Mouse (Mus musculus): ENCODE results near the gene Aff1. TPM values are rescaled to one million over a fixed set of nuclear protein-coding genes. Genes with fewer than 3 reads are reported as not detected.

Aff1 gene
- total RNA-seq, 2 experiments from 2014 or later = 28.2 to 32.7 TPM

DNA sequence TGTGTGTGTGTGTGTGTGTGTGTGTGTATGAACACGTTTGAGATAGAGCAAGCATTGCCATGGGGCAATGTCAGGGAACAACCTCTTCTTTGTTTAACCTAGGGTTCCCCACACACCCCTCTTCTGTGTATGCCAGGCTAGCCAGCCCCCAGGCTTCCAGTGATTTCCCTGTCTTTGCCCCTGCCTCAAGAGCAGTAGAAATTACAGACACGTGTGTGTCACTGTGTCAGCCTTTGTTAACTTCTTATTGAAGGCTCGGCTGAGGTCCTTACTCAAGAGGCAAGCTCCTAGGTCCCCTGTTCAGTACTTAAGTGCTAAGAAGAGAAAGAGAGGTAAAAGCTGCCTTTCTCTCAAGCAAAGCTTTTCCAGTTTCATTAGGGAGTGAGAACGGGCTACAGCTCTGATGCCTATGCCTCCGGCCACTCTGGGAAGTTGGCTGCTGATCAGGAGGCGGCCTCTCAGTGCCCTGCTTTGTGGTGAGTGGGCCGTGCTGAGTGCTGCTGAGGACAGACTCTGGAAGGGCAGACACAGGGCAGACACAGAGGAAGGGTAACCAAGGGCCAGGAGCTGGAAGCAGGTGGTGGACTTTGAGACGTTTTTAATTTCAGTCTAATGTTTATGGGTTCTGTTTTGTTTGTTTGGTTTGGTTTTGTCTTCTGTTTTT is 111.9 kb downstream of the Aff1 start:
- DNase-seq = peak; percentile 48

DNA sequence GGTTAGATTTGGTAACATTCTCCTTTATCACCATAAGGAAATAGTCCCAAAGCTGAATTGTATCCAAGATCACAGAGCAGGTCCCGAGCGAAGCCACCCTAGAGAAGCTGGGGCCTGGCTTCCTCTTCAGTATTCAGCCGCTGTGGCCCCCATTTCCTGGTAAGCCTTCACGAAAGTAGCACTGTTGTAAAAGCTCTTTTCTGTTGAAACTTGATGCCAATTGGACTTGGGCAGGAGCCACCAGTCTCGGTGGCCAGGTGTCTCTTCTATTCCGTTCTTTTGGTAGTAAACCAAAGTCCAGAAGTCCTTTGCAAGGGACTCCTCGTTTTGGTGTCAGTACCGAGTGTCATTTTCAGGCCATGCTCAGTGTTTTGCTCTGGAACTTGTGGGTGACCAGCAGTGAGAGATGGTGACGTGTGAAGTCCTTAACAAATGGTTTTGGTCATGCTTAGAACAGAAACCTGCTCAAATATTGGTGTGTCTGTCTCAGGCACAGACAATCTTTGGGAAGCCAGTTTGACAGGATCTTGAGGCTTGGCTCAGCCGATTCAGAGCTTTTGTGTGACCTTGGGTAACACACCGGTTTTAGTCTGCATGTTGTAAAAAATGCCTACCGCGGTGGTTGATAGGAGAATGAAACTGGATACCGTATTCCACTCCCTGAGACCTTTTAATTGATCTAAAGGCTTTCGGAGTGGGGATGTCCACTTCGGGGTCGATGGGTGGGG is 114.8 kb downstream of the Aff1 start:
- no peak for DNase-seq

DNA sequence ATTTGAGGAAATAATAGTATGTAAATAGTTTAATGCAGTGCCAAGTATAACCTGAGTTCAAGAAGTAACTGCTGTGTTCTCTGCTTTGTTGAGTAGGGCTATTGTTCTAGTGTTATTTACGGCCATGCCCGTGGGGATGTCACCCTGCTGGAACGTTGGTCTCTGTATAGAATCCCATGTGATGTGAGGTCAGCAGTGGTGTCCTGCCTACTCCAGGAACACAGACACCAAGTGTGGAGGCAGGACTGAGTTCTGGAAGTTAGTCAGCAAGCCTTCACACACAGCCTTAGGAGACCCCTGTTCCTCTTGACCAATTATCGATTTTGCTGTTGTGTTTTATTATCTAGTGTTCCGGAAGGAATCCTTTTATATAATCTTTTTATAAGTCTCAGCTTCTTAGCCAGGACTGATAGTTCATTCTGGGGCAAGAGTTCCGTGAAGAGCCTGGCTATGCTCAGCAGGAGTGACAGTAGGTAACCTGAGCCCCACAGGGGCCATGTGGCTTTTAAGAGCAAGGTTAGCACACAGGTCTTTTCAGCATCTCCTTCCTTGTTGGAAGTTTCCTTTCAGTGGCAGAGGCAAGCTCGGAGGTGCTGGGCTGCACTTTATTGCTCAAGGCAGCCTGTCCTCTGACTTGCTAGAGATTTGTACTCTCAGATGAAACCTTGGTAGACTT is 115.6 kb downstream of the Aff1 start:
- DNase-seq = no peak

DNA sequence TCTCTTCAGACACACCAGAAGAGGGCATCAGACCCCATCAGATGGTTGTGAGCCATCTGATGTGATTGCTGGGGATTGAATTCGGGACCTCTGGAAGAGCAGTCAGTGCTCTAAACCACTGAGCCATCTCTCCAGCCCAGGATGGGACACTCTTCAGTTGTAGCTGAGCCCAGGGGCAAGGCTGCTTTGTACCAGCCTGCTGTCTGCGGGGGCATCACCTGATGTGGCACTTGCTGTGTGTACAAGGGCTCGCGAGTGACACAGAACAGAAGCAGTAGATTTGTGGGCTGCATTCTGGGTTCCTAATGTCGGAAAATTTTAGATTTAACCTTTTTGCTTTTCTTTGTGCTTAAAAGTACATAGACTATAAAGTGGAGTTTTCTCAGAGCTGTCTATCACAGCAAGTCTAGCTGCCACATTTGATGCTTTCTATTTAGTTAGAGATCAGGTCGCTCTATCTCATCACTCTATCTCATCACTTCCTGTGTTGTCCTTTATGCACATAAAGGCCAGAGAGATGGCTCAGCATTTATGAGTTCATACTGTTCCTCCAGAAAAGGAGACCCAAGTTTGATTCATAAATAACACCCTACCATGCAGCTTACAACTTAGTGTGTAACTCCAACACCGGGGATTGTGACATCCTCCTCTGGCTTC is 117.6 kb downstream of the Aff1 start:
- DNase-seq = no peak

DNA sequence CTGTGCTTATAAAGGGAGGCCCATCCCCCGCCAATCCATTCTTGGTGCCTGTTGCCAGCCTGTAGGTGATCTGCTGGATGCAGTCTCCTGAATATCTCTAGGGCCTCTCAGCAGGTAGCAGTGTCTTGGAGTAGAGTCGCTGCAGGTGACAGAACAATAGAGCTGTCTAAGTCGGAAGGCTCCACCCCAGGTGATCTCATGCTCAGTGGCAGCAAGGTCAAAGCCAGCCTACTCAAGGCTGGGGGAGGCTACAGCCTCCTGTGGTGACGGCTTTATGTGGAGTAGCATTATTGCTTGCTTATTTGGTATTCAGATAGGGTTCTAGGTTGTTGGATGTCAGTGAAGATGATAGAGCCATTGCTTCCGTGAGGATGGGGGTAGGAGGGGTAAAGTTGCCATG is 121.1 kb downstream of the Aff1 start:
- no peak for DNase-seq

DNA sequence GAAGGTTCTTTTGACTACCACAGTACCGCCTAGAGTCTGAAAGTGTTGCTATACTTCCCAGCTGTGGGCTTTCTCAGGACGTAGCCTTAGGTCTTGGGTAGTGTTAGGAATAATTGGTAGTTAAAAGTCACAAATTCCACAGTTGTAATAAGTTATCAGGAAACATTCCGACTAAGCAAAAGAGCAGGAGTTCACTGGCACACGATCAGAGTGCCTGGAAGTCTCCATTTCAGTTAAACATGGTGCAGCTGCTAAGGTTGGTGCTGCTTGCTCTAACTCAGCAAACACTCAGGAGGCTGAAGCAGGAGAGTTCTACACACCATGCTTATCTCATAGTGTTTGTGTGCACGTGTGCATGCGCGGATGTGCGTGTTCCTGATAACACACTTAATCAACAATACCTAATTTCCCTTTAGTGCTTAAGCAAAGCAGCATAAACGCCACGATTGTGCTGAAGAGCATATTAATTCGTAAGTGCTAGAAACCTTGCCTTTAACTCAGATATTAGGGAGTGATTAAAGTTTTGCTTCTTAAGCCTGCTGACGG is 121.9 kb downstream of the Aff1 start:
- no peak for DNase-seq

DNA sequence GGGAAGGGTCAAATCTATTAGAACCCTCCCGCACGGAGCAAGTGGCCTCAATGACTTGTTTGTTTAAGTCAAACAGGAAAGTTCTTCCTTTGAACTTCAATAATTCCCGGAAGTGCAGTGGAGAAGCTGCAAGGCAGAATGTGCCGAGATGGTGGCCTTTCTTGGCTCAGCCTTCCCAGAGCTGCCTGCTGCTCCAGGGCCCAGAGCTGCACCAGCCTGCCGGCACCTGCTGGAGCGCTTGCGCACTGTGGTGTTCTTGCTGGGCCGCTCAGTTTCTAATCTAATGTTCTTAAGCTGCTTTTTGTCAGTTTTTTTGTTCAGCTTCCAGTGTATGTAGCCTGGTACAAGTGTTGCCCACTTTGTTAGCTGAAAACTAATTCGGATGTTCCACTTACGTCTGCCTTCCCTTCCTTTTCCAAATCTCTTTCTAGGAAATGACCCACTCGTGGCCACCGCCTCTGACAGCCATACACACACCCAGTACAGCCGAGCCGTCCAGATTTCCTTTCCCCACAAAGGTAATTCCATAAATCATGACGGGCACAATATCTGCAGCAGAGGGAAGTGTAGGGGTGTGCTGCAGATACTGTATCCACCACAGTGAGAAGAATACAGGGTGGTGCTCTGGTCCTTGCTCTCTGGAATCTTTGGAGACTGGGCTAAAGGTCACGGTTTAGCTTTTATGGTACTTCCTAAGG is 122.5 kb downstream of the Aff1 start:
- no peak for DNase-seq

DNA sequence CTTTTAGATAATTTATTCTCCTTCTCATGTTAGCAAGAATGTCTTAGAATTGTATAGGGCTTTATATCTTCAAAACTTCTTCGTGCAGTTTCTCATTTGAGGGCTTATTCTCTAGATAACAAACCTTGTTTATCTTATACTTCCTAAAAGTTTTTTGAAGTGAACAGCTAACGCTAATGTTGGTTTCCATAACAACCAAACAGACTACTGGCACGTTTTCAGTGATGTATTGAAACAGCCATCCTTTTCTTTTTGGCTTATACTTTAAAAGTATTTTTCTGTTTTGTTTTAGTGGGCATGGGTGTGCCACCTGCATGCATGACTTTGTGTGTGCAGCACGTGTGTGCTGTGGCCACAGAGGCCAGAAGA is 123.1 kb downstream of the Aff1 start:
- DNase-seq = no peak

DNA sequence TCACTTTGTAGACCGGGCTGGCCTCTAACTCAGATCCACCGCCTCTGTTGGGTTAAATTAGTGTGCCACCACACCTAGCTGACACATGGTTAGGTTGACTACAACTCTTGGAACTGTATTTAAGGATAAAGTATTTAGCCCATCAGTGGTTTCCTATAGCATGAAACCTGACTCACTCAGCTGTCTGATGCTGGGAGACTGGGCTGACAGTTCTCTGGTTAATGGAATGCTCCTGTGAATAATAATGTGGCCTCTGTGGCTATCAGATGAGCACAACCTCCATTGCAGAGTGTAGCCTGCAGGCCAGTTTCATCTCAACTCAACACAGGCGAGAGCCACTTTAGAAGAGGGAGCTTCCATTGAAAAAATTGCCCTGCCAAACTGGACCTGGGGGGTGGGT is 124.5 kb downstream of the Aff1 start:
- DNase-seq = no peak

DNA sequence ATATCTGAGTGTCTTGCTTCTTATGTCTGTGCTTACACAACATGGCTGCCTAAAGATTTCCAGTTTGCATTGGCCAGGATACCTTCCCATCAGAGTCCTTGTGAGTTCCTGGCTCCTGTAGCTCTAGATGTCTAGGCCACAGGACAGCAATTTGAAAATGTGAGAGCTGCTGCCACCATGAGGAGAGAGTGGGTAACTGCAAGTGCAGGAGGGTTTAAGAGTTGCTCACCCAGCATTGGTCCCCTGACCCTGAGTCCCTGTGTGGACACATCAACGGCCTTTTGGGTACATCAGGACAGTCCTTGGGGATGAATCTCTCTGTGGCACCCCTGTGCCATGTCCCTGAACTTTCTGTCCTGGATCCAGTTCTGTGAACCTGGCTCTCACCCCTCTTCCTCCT is 125.6 kb downstream of the Aff1 start:
- peak; percentile 73 for DNase-seq

DNA sequence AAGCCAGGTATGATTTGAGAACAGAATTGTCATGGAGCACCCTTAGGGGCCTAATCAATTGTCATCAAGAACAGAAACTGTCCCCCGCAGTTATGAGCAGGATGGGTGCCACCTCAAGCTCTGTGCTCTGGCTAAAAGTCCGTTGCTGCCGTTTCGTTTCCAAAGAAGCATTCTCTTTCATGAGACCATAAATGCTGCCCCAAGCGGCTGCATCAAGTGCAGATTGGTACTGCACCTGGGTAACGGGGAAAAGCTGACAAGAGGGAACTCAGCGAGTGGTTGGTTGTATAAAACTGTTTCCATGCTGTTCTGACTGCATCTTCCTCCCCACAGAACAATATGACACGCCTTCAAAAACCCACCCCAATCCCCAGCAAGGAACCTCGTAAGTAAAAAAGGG is 126.4 kb downstream of the Aff1 start:
- no peak for DNase-seq

DNA sequence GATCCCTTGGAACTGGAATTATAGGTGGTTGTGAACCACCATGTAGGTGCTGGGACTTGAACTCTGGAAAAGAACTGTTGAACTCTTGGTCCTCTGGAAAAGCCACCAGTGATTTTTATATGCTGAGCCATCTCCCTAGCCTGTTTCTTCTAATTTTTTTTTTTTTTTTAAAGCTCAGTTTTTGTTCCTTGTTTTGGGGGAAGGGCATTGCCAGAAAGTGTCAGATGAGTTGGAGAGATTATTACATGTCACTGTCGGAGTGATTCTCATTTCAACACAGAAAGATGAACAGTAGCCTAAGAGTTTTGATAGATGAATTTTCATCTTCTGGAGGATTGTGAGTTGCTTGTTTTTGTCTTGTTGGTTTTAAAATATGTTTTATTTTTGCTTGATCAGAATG is 127.5 kb downstream of the Aff1 start:
- DNase-seq = no peak

DNA sequence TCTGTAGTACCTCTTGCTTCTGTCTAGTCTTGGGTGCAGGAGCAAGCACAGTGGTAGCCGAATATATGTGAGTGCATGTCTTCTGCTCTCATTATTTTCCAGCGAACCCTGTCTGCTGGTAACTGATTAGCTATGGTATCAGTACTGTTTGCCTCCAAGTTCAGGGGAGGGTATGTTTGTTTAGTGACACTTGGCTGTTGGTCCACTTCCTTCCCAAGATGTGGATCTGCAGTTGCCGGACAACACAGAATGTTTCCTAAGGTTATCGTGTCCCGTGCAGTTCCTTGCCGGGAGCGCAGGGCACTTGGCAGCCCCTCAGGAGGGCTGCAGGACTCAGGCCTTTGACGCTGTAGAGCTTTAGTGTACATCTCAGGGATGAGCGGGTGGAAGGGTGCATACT is 128.9 kb downstream of the Aff1 start:
- no peak for DNase-seq

DNA sequence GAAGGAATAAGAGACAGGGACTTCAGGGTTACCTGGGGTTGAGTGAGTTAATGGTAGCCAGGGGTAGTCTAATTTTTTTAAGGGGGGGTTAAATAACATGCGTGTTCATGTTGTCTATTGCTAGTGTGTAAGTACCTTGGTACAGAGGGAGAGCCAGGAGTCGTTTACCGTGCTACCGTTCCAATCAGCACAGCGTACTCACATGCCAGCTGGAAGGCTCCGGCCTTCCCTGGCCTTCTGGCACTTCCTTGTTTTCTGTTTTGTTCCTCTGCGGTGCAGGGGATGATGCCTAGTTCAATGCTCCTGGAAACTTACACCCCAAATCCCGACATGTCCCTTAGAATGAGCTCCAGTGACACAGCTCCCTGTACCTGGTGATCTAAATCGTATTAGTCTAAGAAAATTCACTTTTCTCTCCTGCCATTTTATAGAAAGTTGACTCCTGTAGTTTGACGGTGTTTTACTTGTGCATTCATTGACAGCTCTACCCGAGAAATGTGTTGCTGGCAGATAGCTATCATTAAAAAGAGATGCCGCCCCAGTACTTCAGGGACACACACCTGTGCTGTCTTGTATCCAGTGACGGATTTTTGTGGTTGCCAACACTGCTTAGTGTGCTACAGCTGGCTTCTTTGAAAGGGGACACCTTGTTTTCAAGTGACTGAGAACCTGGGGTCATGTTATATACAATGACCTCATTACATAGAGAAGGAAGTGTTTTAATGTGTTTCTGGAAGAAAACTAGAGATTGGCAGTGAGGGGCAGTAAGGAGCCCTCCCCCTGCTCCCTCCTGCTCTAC is 129.5 kb downstream of the Aff1 start:
- DNase-seq = no peak

DNA sequence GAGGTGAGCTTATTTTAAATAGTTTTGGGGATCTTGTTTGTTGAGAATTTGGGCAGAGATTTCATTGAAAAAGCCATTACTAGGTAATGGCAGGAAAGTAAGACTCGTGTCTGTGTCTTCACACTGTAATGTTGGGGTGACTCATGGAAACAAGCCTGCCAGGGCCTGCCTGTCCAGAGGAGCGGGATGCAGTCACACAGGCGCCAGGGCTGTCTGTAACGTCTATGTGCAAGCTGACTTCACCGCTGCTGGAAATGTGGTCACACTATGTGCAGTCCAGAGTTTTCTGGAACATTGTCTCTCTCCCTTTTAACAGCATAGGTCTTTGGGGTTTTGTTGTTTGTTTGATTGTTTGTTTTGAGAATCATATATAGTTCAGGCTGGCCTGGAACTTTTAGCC is 130.8 kb downstream of the Aff1 start:
- no peak for DNase-seq

DNA sequence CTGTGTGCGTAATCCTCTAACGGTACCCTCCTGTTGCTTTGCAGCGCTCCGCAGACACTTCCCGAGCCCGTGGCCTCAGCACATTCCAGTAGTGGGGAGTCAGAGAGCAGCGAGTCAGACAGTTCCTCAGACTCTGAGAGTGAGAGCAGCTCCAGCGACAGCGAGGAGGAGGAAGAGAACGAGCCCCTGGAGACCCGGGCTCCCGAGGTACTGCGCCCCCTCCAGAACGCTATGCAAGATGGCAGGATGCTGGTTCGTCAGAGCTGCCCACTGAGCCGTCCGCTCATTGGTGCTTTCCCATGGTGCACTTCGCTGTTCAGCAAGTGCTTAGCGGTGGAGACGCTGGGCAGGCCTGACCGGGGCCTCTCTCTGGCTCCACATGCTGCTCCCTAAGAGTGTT is 136.1 kb downstream of the Aff1 start:
- DNase-seq = no peak

DNA sequence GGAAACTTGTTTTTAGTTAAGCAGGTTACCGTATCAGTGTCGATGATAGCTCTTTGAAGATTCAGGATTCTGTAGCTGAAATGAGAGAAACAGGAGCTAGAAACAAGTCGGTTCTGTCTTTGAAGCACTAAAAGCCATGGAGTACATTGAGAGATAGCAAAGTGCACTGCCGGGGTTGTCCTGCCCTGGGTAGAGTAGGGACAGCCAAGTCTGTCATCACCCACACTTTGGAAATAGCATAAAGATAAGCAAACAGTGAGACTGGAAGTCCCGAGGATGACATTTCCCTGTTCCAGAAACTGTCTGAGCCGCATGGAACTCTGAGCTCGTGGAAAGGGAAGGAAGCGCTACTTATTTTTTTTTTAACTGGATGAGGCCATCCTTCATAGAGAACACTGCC is 136.6 kb downstream of the Aff1 start:
- no peak for DNase-seq

DNA sequence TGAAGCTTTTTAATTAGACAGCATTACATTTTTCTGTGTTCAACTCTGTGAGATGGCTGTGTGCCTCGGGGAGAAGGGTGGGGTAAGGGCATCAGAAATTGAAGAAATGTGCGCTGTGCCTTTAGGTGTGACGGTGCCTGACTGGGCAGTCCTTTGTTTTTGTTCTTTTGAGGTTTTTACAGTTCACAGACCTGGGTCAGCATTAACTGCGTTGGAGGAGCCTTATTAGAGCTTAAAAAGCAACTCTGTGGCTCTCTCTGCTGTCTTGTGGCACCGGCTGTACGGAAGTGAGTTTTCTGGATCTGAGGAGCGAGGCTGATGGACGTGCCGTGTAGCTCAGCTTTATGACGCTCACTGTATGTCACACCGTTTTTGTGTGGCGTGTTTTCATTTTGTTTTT is 137.0 kb downstream of the Aff1 start:
- DNase-seq = no peak

DNA sequence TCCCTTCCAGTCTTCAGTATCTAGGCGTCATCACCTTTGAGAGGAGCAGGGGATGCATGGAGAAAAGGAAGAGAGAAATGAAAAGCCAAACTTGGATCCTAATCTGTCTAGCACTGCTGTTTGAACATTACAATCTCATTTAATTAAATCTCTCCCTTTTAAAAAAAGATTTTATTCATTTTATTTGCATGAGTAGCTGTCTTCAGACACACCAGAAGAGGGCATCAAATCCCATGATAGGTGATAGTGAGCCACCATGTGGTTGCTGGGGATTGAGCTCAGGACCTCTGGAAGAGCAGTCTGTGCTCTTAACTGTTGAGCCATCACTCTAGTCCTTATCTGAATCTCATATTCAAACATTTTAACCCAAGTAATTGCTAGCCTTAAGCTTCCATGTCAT is 138.7 kb downstream of the Aff1 start:
- DNase-seq = no peak

DNA sequence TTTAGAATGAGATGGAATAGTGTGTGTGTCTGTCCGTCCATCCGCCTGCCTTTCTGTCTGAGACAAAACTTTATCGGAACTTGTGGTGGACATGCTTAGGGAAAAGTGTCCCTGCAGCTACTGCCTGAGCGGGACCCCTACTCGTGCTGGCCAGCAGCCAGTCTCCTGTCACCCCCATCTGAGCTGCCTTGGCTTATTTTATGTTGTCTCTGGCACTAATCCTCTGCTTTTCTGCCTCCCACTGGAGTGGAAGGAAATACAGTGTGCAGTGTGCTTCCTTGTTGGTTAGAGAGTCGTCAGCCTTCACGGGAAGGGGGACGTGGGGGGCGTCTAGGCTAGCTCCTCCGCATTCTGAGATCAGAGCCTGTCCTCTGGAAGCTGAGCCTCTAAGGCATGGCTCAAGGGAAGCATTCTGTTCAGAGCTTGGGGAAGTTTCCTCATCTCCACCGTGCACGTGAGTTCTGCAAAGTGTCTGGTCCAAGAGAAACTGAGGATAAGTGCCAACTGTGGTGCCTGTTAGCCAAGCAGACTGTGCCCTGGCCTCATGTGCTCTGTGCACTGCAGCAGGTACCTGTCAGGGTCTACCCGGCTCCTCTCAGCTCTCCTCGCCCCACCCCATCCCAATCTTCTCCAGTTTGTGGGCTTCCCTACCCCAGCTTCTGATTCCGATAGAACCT is 143.4 kb downstream of the Aff1 start:
- DNase-seq = no peak
